8 mouse cellular contexts compared by ENCODE assay signal in the genomic region with DNA sequence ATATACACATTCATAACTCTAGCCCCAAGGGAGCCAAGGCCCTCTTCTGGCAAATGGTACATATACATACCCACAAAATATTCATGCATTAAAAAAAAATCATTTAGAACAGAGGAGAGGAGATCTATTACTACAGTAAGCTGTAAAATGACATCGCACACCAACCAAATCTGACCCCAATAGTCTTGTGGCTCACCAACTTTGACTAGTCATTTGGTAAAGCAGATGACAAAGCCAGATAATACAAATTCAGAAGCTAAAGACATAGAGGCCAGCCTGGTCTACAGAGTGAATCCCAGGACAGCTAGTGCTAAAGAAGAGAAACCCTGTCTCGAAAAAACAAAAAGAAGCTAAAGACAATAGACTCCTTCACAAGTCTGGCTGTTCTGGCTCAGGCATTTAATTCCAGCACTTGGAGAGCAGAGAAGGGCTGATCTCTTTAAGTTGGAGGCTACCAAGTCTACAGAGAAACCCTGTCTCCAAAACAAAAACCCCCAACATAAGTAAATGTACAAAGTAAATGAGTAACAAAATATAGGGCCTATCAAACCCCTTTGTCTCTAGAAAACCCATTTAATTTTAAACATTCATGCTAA. TPM values are rescaled to one million over a fixed set of nuclear protein-coding genes. Genes with fewer than 3 reads are reported as not detected.
A peak's percentile ranks its signal among the peaks of the same experiment; 100 is the strongest.
DNase-seq lines count a peak whose midpoint lies in the region; ATAC-seq and TF ChIP-seq lines count a peak whose summit lies in the region.

No protein-coding gene starts in this region.

- peaks cover 33% of the 10 kb centered on the region for H3K4me1 ChIP-seq in kidney, embryonic 15.5 days
- peaks cover 9% of the 10 kb centered on the region for H3K4me1 ChIP-seq in kidney, adult 2 months (ENCODE audit: control insufficient read depth, insufficient read depth, low read length)
- H3K4me1 ChIP-seq in embryonic facial prominence, embryonic 10.5 days = peaks cover 26% of the 10 kb centered on the region
- peaks cover 16% of the 10 kb centered on the region for H3K4me1 ChIP-seq in intestine, embryonic 14.5 days (replicated peaks; ENCODE audit: control insufficient read depth, insufficient read depth, low read length)
- H3K4me1 ChIP-seq in midbrain, postnatal 0 days (ENCODE audit: insufficient read depth, low read length) = peaks cover 6% of the 10 kb centered on the region; the same call in 1 of the 2 replicates
- peaks cover 7% of the 10 kb centered on the region; the same call in 1 of the 2 replicates for H3K4me1 ChIP-seq in thymus, adult 2 months (replicated peaks; ENCODE audit: control insufficient read depth, insufficient read depth, low read length)

- no peak for TF ChIP-seq POLR2A in kidney, adult 2 months (IDR thresholded peaks at IDR 0.05; ENCODE audit: low read depth, low read length)
- TF ChIP-seq POLR2A in thymus, adult 2 months (IDR thresholded peaks at IDR 0.05; ENCODE audit: control insufficient read depth, extremely low read depth, insufficient read depth, low read length, poor library complexity) = no peak

- 37% methylated on average over 2 of the region's 2 CpGs for WGBS in kidney, embryonic 15.5 days
- 22% methylated on average over 2 of the region's 2 CpGs for WGBS in kidney, adult 2 months
- 51% methylated on average over 2 of the region's 2 CpGs for WGBS in embryonic facial prominence, embryonic 10.5 days
- WGBS in intestine, embryonic 14.5 days = 52% methylated on average over 2 of the region's 2 CpGs
- WGBS in midbrain, postnatal 0 days = 48% methylated on average over 2 of the region's 2 CpGs
- 6% methylated on average over 2 of the region's 2 CpGs for WGBS in thymus, adult 2 months

- no peak for DNase-seq in kidney, adult 2 months
- DNase-seq in embryonic facial prominence, embryonic 10.5 days (ENCODE audit: low spot score) = no peak
- DNase-seq in intestine, embryonic 14.5 days (ENCODE audit: low spot score) = no peak
- no peak for DNase-seq in midbrain, postnatal 0 days (ENCODE audit: low spot score)
- no peak for DNase-seq in cerebellum, adult 18-20 months
- no peak for DNase-seq in thymus, adult 2 months

- H3K27me3 ChIP-seq in kidney, embryonic 15.5 days = no peaks in the 10 kb centered on the region
- H3K27me3 ChIP-seq in kidney, adult 2 months (replicated peaks; ENCODE audit: control insufficient read depth, insufficient read depth, low read length) = no peaks in the 10 kb centered on the region
- H3K27me3 ChIP-seq in embryonic facial prominence, embryonic 10.5 days (replicated peaks; ENCODE audit: low read depth, poor library complexity, severe bottlenecking) = no peaks in the 10 kb centered on the region
- H3K27me3 ChIP-seq in intestine, embryonic 14.5 days (replicated peaks; ENCODE audit: control insufficient read depth, insufficient read depth, low read length) = no peaks in the 10 kb centered on the region
- no peaks in the 10 kb centered on the region for H3K27me3 ChIP-seq in midbrain, postnatal 0 days (ENCODE audit: insufficient read depth, low read length)
- no peaks in the 10 kb centered on the region for H3K27me3 ChIP-seq in thymus, adult 2 months (ENCODE audit: control insufficient read depth, insufficient read depth, low read length)

- peak overlapping the region; percentile 70 for H3K4me2 ChIP-seq in kidney, embryonic 15.5 days
- H3K4me2 ChIP-seq in intestine, embryonic 14.5 days (ENCODE audit: low read length) = peak overlapping the region; percentile 92
- H3K4me2 ChIP-seq in midbrain, postnatal 0 days (ENCODE audit: low read depth, low read length, poor library complexity, severe bottlenecking) = peak overlapping the region; percentile 54

- peak overlapping the region; percentile 99 for H3K9ac ChIP-seq in kidney, embryonic 15.5 days
- H3K9ac ChIP-seq in intestine, embryonic 14.5 days (ENCODE audit: low read length) = peak overlapping the region; percentile 38
- no peak overlapping the region for H3K9ac ChIP-seq in midbrain, postnatal 0 days (replicated peaks; ENCODE audit: low read length, poor library complexity, severe bottlenecking)

- peak overlapping the region; percentile 98 for H3K4me3 ChIP-seq in kidney, embryonic 15.5 days (replicated peaks)
- no peak overlapping the region for H3K4me3 ChIP-seq in kidney, adult 2 months (ENCODE audit: insufficient read depth, low read depth, low read length)
- H3K4me3 ChIP-seq in embryonic facial prominence, embryonic 10.5 days = peak overlapping the region; percentile 93
- H3K4me3 ChIP-seq in intestine, embryonic 14.5 days (ENCODE audit: low read depth, low read length) = peak overlapping the region; percentile 87
- peak overlapping the region; percentile 75 for H3K4me3 ChIP-seq in midbrain, postnatal 0 days (ENCODE audit: low read depth, low read length)
- no peak overlapping the region for H3K4me3 ChIP-seq in thymus, adult 2 months (ENCODE audit: control insufficient read depth, insufficient read depth, low read length)

- H3K9me3 ChIP-seq in kidney, embryonic 15.5 days (replicated peaks) = no peaks in the 10 kb centered on the region
- H3K9me3 ChIP-seq in embryonic facial prominence, embryonic 10.5 days = no peaks in the 10 kb centered on the region
- no peaks in the 10 kb centered on the region for H3K9me3 ChIP-seq in intestine, embryonic 14.5 days (ENCODE audit: control insufficient read depth, low read length)
- H3K9me3 ChIP-seq in midbrain, postnatal 0 days (ENCODE audit: low read length) = no peaks in the 10 kb centered on the region

- H3K36me3 ChIP-seq in kidney, embryonic 15.5 days = peaks cover 28% of the 10 kb centered on the region
- H3K36me3 ChIP-seq in kidney, adult 2 months (ENCODE audit: control insufficient read depth, insufficient read depth, low read length) = peaks cover 8% of the 10 kb centered on the region
- H3K36me3 ChIP-seq in embryonic facial prominence, embryonic 10.5 days (replicated peaks) = peaks cover 38% of the 10 kb centered on the region
- H3K36me3 ChIP-seq in intestine, embryonic 14.5 days (ENCODE audit: control insufficient read depth, insufficient read depth, low read length) = peaks cover 31% of the 10 kb centered on the region
- H3K36me3 ChIP-seq in midbrain, postnatal 0 days (ENCODE audit: insufficient read depth, low read length) = peaks cover 6% of the 10 kb centered on the region; the same call in 1 of the 2 replicates
- H3K36me3 ChIP-seq in thymus, adult 2 months (ENCODE audit: control insufficient read depth, insufficient read depth, low read length) = peaks cover 24% of the 10 kb centered on the region

- TF ChIP-seq CTCF in kidney, adult 2 months (conservative IDR thresholded peaks at IDR 0.05; ENCODE audit: insufficient read depth, insufficient read length, low read depth, low read length) = no peak
- TF ChIP-seq CTCF in midbrain, postnatal 0 days (IDR thresholded peaks at IDR 0.05) = no peak
- TF ChIP-seq CTCF in thymus, adult 2 months (IDR thresholded peaks at IDR 0.05; ENCODE audit: borderline replicate concordance, control insufficient read depth, extremely low read depth, insufficient read depth, low read length, poor library complexity) = no peak

- ATAC-seq in kidney, embryonic 15.5 days (replicated peaks; ENCODE audit: low FRiP score) = no peak
- no peak for ATAC-seq in intestine, embryonic 14.5 days (replicated peaks; ENCODE audit: low FRiP score, low TSS enrichment, low read depth)
- ATAC-seq in midbrain, postnatal 0 days (ENCODE audit: low FRiP score) = no peak
- ATAC-seq in activated CD4-positive, CD25-positive, alpha-beta regulatory T cell, adult 4 months = no peak

- H3K27ac ChIP-seq in kidney, embryonic 15.5 days = no peak overlapping the region
- no peak overlapping the region for H3K27ac ChIP-seq in kidney, adult 2 months (ENCODE audit: insufficient read depth, low read depth, low read length)
- H3K27ac ChIP-seq in embryonic facial prominence, embryonic 10.5 days (replicated peaks) = no peak overlapping the region
- no peak overlapping the region for H3K27ac ChIP-seq in intestine, embryonic 14.5 days (ENCODE audit: low read depth)
- H3K27ac ChIP-seq in midbrain, postnatal 0 days (ENCODE audit: low read depth, low read length) = no peak overlapping the region
- no peak overlapping the region for H3K27ac ChIP-seq in thymus, adult 2 months (ENCODE audit: control insufficient read depth, insufficient read depth, low read length)

RNA-seq across cellular contexts. Expression of gene Dhx9, which starts 2.2 kb away (rescaled TPM):
- polyA plus RNA-seq in kidney, embryonic 15.5 days (2015; fragmentation: Nextera tagmentation; extraction: Ambion mirVana) = 37.3 and 39.6 TPM in 2 replicates
- 14.4 and 20.9 TPM in 2 replicates for polyA plus RNA-seq in kidney, adult 2 months (2012; rRNA removed)
- 43.2 and 44.3 TPM in 2 replicates for polyA plus RNA-seq in embryonic facial prominence, embryonic 10.5 days (2016; fragmentation: Nextera tagmentation; extraction: Ambion mirVana)
- polyA plus RNA-seq in intestine, embryonic 14.5 days (2014; fragmentation: Nextera tagmentation; extraction: Ambion mirVana) = 25.5 and 25.8 TPM in 2 replicates
- 53.7 and 134 TPM in 2 replicates for total RNA-seq in midbrain, postnatal 0 days (2014; rRNA removed)
- 20.3 and 30.0 TPM in 2 replicates for polyA plus RNA-seq in midbrain, postnatal 0 days (2015; fragmentation: Nextera tagmentation; extraction: Ambion mirVana)
- polyA plus RNA-seq in thymus, adult 2 months (2012; rRNA removed) = 33.3 and 34.7 TPM in 2 replicates
- 10 to 100 TPM; 23.3 to 28.5 TPM for polyA plus RNA-seq in activated CD4-positive, CD25-positive, alpha-beta regulatory T cell, adult 4 months (2017; shearing (Covaris generic))

Comparison
In these comparisons a context has a peak if more than half of its experiments do, and no peak if none do; other contexts are left out.
1. H3K4me3 ChIP-seq: peak in kidney, embryonic 15.5 days (single experiment), embryonic facial prominence, embryonic 10.5 days (single experiment), intestine, embryonic 14.5 days (single experiment) and midbrain, postnatal 0 days (single experiment); none in kidney, adult 2 months (single experiment) and thymus, adult 2 months (single experiment).
2. Peak in every context shown above with its lines, with median percentiles within 50 percentile points of each other: H3K4me2 ChIP-seq.